Mouse (Mus musculus) megakaryocyte-erythroid progenitor cell, adult 5-6 weeks (primary cell): ENCODE measurements at regions not wholly inside any gene's neighbourhood (a gene's known extent, or its start where the extent isn't known, plus 50 kb on each side); places are given as distances from the start of the nearest gene placed in this dataset.
"Not testable (repeated sequence)": the region's sequence is repeated elsewhere in the genome, so short reads cannot be mapped to it uniquely, and the experiment has no call there.

Experiments used
- ATAC-seq: replicated peaks from 2 replicates; pipeline ENCODE4 v1.8.0; 2016; ENCODE audit warnings: mild to moderate bottlenecking, inconsistent platforms; ENCODE audit not compliant: severe bottlenecking, poor library complexity, low FRiP score, low TSS enrichment

DNA sequence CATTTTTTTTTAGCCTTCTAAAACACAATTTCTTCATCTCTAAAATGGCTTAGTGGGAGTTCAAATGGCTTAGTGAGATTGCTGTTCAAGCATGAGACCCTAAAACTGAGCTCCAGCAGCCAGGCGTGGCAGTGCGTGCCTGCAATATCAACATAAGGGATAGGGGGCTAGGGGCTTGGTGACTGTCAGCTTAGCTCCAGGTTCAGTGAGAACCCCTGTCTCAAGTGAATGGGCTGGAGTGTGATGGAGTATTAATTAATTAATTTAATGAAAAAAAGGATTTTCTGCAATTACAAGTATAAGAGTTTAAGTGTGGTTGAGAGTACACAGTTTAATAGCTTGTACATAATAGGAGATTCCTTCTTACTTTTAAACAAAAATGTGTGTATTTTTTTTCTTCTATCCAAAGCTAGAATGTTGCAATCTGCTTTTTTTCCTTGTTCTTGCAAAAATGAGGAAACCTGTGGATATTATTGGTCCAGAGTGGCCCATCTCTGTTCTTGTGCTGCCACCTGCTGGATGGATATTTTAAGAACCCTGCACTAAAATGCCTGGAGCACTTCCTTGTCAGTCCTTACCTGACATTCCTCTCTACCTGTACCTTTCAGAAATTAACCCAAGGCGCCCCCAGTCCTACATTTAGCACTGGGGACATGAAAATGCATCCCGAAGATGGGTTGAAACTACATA lies 54.0 kb upstream of the Usp47 start:
- 0 out of 2 replicates have a peak, but pooled peaks have one; percentile 52 for ATAC-seq

DNA sequence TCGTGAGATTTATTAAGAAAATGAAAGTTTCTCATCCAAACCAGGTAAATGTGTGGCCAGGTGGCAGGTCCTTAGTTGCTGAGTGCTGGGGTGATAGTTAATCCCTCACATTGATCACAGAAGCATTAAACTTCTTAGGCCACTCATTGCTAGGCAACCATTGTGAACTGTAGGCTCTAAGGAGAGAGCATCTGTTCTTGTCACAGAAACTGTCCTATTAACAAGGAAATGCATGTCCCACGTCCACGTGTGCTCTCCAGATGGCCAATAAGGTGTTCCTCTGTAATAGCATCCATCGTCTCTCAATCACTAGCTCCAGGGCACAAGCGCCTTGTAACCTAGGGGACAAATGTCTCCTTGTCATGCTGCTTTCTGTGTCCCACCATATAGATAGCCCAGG lies 55.0 kb upstream of the Usp47 start:
- ATAC-seq: no peak

DNA sequence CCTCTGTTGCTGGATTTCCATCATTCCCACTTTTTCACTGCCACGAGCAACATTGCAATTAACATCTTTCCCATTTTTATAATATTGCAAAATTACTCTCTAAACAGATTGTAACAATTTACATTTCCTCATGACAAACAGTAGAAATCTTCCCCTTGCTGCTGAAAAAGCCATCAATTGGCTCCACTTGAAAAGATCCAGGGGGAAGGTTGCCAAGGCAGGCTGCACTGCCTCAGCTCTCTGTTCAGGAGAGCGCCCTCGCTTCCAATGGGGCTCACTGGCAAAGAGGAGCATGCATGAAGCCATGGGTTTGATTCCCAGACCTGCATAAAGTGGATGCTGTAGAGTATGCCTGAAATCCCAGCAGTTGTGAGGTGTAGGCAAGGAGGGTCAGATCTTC lies 56.6 kb upstream of the Usp47 start:
- no peak for ATAC-seq

DNA sequence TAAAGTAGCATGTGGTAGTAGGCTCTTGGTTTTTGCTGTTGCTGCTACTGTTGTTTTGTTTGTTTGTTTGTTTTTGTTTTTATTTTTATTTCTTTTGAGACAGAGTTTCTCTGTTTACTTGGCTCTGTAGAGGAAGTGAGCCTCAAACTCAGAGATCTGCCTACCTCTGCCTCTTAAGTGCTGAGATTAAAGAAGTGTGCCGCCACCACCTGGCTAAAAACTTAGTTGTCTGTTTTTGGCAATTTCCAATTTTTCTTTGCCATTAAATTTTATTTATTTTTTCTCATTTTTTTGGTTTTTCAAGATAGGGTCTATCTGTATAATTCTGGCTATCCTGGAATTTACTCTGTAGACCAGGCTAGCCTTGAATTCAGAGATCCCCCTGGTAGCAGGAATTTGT lies 59.3 kb upstream of the Usp47 start:
- no peak for ATAC-seq

DNA sequence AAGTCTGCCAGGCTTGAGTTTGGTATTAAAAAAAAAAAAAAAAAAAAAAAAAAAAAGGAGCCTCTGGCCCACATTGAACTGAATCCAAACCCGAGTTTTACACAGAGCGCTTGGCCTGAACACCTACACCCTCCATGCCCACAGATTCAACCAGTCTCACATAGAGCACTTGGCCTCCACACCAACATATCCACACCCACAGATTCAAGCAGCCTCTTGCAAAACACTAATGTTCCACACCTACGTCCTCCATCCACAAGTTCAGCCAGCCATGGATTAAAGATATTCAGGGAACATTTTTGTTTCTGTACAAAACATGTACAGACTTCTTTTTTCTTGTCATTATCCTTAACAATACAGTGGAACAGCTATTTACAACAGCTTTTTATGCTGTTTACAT lies 63.3 kb upstream of the Usp47 start:
- no peak for ATAC-seq

DNA sequence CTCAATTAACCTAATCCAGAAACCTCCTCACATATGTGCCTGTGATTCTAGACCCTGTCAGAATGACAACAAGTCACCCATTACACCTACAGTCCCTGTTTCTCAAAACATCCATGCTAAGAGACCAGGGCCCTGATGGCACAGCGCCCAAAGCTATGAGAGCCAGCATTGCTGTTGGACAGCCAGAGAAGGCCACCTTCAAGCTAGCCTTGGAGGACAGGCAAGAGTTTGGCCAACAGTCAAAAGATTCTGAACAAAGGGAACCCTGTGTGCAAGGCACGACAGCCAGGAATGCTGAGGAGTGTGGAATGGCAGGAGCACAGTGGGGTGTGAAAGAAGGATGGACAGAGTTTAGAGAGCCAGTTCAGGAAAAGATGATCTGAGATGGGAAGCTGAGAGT lies 66.6 kb upstream of the Usp47 start:
- ATAC-seq: no peak

DNA sequence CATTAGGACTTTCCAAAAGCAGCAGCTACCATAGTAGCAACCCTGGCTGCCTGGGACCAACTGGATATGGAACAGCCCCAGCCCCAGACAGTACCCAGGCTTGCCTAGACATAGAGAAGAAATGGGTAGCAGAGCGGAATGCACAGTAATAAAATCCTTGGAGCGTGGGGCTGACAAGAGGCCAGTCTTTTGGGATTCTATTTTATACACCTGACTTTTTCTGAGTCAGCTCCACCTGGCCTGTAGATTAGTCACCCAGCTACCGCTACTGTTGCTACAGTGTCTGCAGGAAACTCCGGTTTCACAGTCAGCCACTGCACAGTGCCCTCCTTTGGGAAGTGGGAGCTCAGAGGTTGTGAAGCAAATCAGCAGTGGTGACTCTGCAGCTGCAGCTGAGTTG lies 83.7 kb upstream of the Usp47 start:
- no peak for ATAC-seq

DNA sequence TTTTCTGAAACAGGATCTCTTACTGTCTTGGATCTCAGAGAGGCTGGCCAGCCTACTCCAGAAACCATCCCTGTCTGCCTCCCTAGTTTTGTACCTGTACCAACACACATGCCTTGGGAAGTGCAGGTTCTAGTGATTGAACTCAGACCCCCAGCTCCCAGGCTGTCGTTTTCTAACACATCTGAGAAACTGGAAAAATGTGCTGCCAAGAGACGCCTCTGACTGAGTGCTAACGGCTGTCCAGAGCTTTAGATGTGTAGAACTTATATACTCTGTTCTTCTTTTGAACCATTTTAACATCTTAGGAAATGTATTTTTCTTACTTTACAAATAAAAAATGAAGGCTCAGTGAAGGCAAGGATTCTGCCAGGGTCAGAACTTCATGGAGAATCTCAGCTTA lies 85.8 kb upstream of the Usp47 start:
- no peak for ATAC-seq

DNA sequence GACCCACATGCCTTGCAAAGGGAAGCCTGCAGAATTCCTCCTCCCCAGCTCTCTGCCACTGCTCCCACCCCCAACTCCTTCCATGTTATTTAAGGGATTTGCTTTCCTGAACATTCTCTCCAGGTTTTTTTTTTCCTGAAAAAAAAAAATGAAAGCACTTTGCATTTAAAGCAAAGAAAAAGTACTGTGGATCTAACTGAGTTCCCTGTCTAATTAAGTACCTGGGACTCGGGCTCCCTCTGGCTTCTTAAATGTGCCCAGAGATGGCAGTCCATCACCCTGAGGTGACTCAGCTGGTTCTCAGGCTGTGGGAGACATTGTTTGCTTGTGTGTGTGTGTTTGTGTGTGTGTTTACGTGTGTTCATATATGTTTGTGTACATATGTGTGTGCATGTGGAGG lies 86.2 kb upstream of the Usp47 start:
- ATAC-seq: no peak

DNA sequence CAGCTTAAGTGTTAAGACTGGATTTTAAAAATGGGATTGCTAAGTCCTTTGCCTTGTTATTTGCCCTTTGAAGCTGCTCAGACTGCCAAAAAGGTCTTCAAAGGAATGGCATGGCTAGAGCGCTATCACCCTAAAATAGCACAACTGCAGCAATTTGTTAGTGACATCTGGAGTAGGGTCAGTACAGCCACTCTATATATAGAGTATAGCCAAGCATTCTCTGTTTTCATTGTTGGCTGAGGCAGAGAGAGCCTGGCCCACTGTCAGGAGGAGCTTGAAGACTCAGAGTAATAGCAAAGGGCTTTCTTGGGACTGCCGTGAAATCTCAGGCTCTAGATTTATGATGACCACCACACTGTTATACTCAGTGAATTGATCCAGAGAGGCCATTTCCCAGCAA lies 90.6 kb upstream of the Usp47 start:
- ATAC-seq: no peak

DNA sequence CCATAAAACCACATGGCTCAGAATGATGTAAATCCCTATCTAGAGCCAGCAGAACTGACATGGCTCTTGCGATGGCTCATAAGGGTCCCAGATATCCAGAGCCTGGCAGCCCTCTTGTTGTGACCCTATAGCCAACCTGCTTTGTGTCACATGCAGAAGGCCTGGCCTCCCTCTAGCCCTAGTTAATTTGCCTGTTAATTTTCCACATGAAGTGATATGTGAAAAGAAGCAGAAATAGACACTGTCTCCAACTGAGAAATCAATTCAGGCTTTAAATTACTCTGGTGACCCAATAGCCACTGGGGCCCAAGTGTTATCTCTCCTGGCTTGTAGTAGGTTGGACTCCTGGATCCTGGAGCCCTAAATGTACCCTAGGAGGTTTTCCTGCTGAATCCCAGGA lies 103.3 kb upstream of the Usp47 start:
- no peak for ATAC-seq

DNA sequence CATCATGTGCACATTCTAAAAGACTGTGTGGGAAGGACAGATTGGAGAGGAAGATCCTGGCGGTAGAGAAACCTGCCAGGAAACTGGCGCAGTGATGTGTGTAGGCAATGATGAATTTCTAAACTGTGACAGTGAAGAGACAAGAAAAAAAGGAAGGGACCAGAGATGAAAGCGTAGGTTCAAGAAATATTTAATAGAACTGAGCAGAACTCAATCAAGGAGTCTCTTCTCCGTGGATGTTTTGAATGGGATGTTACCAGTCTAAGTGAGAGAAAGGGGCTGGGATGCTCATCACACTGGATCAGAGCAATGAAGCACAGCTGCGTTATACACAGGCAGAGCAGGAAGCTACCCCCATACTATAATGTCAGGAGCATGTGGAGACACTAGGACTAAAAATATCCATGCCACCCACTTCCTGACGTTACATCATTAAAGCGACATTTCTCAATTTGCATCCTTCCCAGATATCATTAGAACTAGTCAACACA lies 119.5 kb upstream of the Usp47 start:
- no peak for ATAC-seq

DNA sequence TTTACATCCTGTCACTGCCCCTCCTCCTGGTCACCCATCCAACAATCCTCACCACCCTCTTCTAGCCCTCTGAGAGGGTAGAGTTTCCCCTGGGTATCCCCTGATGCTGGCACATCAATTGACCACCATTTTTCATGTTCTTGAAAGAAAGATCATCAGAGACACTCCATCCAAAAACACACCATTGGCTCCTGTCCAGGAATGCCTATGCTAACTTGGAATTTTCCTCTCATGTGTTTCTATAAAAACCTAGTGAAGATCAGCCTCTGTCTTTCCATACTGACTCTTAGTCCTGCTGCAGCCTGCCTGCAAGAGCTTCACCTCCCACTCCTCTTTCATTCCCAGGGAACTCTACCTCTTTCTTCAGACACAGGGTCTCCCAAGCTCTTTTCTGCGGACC lies 117.2 kb upstream of the Galnt18 start:
- ATAC-seq: no peak

DNA sequence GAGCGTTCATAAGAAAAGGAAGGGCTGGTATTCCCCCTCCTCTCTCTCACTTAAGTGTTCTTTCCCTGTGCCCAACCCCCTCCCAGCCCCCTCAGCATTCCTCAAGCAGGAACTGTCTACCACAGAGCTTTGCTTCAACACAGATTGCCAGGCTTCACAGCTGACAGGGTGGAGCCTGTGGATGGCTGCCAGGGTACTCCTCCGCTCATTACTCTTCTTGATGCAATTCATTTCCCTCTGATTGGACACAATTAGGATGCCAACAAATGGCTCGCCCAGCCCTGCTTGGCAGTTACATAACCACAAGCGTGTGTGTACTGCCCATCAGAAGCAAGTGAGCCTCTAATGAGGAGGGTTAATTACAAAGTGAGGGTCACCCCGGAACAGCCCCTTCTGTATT lies 116.5 kb upstream of the Galnt18 start:
- ATAC-seq: no peak

DNA sequence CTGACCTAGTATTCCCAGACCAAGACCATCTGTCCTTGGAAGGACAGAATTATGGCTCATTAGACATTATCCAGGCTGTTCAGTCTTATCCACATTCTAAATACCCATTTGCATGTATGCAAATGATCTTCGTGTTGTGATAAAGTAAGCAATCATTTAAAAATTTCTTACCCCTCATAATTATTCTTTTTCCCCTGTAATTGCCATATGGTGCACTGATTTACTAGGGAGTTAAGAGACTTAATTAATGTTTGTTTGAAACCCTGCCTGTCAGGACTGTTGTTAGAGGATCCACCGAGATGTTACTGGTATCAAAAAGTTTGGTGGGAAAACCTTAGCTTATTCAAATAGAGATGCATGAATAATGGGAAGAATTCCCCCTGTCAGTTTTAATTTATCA lies 103.2 kb upstream of the Galnt18 start:
- no peak for ATAC-seq

DNA sequence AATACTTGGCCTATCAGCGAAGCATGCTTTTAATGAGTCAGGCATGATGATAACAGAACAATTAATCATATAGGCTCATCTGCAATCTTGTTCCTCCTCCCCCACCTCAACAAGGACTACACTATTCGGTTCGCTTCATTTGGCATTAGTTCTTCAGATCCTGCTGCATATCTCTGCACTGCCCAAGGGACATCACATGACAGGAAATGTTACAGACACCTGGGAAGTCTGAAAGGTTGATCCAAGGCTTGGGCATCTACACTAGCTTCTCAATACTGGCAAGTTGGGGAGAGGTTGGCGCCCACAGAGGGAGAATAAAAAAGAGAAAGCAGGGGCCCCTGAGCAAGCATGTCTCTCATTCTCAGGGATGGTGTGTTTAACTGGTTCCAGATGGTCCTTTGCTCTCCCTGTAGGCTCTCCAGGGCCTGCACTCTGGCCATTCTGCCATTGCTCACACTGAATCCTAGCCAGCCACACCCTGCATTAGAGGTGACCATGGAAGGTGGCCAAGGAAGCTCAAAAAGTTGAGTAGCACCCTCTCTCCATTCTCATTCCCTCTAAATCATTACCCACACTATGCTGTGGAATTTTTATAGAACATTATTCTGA lies 100.4 kb upstream of the Galnt18 start:
- ATAC-seq: no peak

DNA sequence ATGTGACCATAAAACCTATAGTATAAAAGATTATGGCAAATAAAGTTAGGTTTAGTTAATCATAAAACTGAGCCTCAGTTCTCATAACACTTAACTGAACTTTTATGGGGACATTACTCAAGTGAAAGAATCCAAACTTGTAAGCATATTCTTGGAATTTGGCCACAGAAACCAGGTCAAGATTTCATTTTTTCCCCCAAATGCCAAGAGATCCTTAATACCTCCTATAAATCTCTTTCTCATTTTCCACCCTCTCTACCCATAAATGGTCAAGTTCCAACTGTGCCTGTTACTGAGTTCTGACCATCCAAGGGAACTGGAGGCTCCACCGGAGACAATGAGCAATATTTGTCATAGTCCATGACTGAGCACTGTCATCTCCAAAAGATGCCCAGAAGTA lies 97.8 kb upstream of the Galnt18 start:
- no peak for ATAC-seq

DNA sequence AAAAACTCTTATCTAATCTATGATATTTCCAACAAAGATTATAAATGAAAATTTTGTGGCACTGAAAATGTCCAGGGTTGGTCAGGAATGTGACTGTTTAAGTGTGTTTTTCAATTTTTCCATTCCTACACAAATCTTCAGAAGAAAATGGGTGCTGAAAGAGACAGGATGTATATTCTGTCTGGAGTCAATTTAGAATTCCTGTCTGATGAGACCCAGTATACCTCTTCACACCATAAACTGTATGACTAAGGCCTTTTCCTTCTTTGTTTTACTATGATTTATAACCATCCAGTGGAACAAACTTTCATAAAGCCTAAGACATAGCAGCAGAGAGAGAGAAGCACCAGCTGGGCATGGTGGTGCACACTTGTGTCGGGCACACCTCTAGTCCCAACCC lies 96.2 kb upstream of the Galnt18 start:
- ATAC-seq: no peak

DNA sequence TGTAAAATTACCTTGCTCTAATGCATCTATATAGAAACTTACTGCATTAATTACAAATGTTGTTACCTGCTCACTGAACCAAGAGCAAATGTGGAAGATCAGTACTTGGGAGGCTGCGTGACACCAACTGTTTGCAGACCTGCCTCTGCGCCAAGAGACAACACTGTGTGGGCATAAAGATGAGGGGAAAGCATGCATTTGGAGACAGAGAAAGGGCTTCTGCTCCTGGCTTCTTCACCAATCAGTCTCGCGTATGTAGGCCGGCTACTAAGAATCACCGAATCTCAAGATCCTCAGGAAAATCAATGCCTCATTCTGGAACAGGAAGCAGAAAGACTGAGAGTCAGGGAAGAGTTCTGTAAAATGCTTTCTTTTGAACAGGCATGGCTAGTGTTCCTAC lies 89.6 kb upstream of the Galnt18 start:
- ATAC-seq: no peak

DNA sequence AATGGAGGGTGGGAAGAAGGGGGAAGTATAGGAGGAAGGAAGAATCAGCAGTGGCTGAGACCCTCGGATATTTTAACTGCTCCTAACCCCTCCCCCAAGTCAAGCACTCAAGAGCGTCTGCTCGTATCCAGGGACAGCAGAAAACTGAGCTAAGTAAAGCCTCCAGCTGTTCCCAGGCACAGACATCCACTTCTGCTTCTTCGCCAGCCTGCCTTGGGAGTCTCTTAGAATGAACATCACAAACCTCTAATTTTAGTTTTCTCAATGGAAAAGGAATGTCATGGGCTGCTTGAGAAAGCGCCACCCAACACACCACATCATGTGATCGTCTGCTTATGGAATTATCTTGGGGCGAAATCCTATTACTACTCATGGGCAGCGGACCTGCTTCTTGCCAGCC lies 83.3 kb upstream of the Galnt18 start:
- no peak for ATAC-seq

DNA sequence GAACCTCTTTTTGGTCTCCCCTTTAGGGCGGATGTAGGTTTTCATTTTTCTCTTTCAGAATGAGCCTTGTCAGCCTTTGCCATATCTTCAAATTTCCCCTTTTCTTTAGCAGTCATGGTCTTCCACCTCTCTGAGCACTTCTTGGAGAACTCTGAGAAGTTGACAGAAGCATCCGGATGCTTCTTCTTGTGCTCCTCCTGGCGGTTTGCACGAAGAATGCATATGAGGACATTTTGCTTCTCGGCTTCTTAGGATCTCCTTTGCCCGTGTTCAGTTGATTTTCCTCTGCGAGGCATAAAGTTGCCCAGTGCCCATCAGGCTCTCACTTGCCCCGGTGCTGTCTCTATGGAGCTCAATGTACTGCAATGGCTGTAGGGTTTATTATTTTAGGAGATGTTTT lies 78.5 kb upstream of the Galnt18 start:
- ATAC-seq: not testable (repeated sequence)

DNA sequence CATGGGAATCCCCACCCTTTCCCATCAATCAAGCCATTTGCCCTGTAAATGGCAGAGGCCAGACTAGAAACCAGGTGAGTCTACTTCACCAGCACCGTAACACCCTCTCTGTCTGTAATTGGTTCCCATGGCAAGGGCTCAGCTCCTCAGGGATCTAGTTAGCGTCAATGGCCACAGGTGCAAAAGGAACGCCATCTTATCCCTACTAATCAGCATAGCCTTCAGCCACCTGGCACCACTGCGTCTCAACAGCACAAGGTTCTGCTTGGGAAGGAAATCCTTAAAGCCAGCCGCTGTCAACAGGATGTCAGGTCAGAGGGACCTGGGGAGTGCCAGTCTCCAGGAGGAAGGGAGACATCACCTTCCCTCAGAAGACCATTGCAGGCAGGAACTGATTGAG lies 77.2 kb upstream of the Galnt18 start:
- no peak for ATAC-seq
